Mouse (Mus musculus): Measurements from ENCODE around the gene Kcne3.
A peak's percentile ranks its signal among the peaks of the same experiment; 100 is the strongest.

The Kcne3 gene

GRCm38 (mm10) chr7:100181176-100181575, 4.9 kb downstream of the Kcne3 start:
- DNase-seq (ENCODE audit: inconsistent age in 2 of 2, low spot score in 1 of 2), result no peak

- DNase-seq (ENCODE audit: inconsistent age in 2 of 2, low spot score in 1 of 2), result no peak
Observed at GRCm38 (mm10) chr7:100181614-100182013, 5.3 kb downstream of the Kcne3 start.

- DNase-seq (ENCODE audit: inconsistent age in 2 of 2, low spot score in 1 of 2), result no peak
Observed at GRCm38 (mm10) chr7:100182388-100182787, 6.1 kb downstream of the Kcne3 start.

GRCm38 (mm10) chr7:100187601-100188000, 11.3 kb downstream of the Kcne3 start:
- DNase-seq (ENCODE audit: inconsistent age in 2 of 2, low spot score in 1 of 2), result peak; percentile 21 to 69

GRCm38 (mm10) chr7:100190167-100190566, 13.9 kb downstream of the Kcne3 start:
- DNase-seq (ENCODE audit: inconsistent age in 2 of 2, low spot score in 1 of 2), result no peak

GRCm38 (mm10) chr7:100190778-100191177, 14.5 kb downstream of the Kcne3 start:
- DNase-seq (ENCODE audit: inconsistent age in 2 of 2, low spot score in 1 of 2), result peak; percentile 31 to 75

GRCm38 (mm10) chr7:100201191-100201590, 24.9 kb downstream of the Kcne3 start:
- no peak for DNase-seq (ENCODE audit: inconsistent age in 2 of 2, low spot score in 1 of 2)

- no peak for DNase-seq (ENCODE audit: inconsistent age in 2 of 2, low spot score in 1 of 2)
Observed at GRCm38 (mm10) chr7:100203616-100204015, 27.3 kb downstream of the Kcne3 start.

GRCm38 (mm10) chr7:100204871-100205270, 28.6 kb downstream of the Kcne3 start:
- no peak for DNase-seq (ENCODE audit: inconsistent age in 2 of 2, low spot score in 1 of 2)

- DNase-seq (ENCODE audit: inconsistent age in 2 of 2, low spot score in 1 of 2), result no peak
Observed at GRCm38 (mm10) chr7:100206144-100206543, 29.8 kb downstream of the Kcne3 start.

- peak in 1 of 2 experiments; percentile 57 for DNase-seq (ENCODE audit: inconsistent age in 2 of 2, low spot score in 1 of 2)
Observed at GRCm38 (mm10) chr7:100207886-100208285, 31.6 kb downstream of the Kcne3 start.

- no peak for DNase-seq (ENCODE audit: inconsistent age in 2 of 2, low spot score in 1 of 2)
Observed at GRCm38 (mm10) chr7:100214310-100214709, 38.0 kb downstream of the Kcne3 start.

- DNase-seq (ENCODE audit: inconsistent age in 2 of 2, low spot score in 1 of 2), result no peak
Observed at GRCm38 (mm10) chr7:100215116-100215732, 38.9 kb downstream of the Kcne3 start.

- peak in 1 of 2 experiments; percentile 57 for DNase-seq (ENCODE audit: inconsistent age in 2 of 2, low spot score in 1 of 2)
Observed at GRCm38 (mm10) chr7:100215976-100216375, 39.7 kb downstream of the Kcne3 start.

GRCm38 (mm10) chr7:100216601-100217565, 40.6 kb downstream of the Kcne3 start:
- DNase-seq (ENCODE audit: inconsistent age in 2 of 2, low spot score in 1 of 2), result no peak

GRCm38 (mm10) chr7:100227158-100227875, 51.0 kb downstream of the Kcne3 start, which contains the start of gene Pgm2l1:
Gene Pgm2l1 (plus strand): TSS chr7:100227394.
- DNase-seq (ENCODE audit: inconsistent age in 2 of 2, low spot score in 1 of 2), result peak; percentile 96 to 99

- no peak for DNase-seq (ENCODE audit: inconsistent age in 2 of 2, low spot score in 1 of 2)
Observed at GRCm38 (mm10) chr7:100227896-100228525, 51.7 kb downstream of the Kcne3 start.

GRCm38 (mm10) chr7:100228957-100229356, 52.7 kb downstream of the Kcne3 start:
- no peak for DNase-seq (ENCODE audit: inconsistent age in 2 of 2, low spot score in 1 of 2)

- DNase-seq (ENCODE audit: inconsistent age in 2 of 2, low spot score in 1 of 2), result no peak
Observed at GRCm38 (mm10) chr7:100230646-100231045, 54.3 kb downstream of the Kcne3 start.

GRCm38 (mm10) chr7:100231661-100232060, 55.4 kb downstream of the Kcne3 start:
- no peak for DNase-seq (ENCODE audit: inconsistent age in 2 of 2, low spot score in 1 of 2)

GRCm38 (mm10) chr7:100233681-100234080, 57.4 kb downstream of the Kcne3 start:
- no peak for DNase-seq (ENCODE audit: inconsistent age in 2 of 2, low spot score in 1 of 2)

All from adrenal gland, adult (tissue).